Mouse (Mus musculus) fat pad, adult 2 months (tissue): Measurements from ENCODE around the gene Inhba.

Experiments used
- DNase-seq: peaks from one replicate; pipeline ENCODE4 v3.0.0-alpha.2; 2011; ENCODE audit warnings: low read depth, low spot score; ENCODE audit errors: extremely low read depth

Inhba gene

GRCm38 (mm10) chr13:16022536-16022935 lies 10.9 kb downstream of the Inhba start:
- no peak for DNase-seq

DNA sequence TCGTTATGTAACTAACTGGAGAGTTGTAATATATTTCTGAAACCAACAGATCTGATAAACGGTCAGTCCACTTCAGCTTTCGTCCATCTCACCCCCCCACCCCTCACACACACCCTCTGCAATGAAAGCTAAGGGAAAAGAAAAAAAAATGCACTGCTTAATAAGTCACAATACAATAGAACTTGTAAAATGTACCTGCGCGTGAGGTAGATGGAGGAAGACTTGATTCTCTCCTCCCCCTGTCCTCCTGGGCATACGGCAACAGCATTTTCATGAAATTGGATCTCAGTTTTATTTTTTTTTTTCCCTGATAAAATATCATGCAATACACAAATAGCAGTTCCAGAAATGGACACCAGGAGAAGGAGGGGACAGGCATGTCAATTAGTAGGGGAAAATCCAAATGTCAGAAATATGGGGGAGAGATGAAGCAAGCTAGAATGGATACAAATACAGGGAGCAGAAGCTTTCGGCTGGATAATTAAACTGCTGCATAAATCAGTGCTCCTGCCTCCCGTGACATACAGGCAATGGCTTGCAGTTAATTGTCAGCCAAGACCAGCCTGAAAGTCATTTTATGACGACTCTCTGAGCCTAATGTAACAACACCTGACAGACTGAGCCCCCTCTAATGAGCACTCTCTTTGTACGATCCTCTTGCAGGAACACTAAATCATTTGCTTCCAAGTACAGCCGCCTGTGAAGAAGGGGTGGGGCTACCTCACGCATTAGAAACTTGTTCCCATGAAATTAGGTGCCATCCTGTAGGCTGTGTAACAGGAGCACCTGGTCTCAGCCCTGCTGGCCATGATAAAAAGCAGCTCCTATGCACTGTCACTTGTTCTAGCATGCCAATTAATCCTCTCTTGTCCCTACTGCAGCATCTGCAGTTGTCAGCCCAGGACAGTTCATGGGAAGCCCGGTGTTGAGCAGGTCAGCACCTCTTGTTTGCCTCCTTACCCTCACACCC lies 11.7 kb downstream of the Inhba start:
- DNase-seq: no peak

- no peak for DNase-seq
These were observed 19.0 kb downstream of the Inhba start for GRCm38 (mm10) chr13:16030557-16031057.

DNA sequence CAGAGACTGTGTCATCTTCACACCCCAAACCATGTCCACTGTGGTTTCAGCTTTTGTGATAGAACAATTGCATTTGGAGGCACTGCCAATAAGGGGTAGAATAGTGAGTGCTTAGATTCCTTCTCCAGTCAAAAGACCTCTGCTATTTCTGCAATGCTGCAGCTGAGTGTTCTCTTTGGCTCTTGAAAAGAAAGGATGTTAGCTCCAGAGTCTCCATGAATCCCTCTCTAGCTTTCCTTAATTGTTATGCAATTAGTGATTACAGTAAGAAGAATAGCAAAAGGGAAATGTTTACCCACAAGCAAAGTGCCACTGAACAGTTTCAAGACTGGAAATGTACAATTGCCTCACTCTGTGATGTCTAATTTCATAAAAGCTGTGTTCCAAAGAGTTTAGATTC lies 20.8 kb downstream of the Inhba start:
- DNase-seq: no peak

DNA sequence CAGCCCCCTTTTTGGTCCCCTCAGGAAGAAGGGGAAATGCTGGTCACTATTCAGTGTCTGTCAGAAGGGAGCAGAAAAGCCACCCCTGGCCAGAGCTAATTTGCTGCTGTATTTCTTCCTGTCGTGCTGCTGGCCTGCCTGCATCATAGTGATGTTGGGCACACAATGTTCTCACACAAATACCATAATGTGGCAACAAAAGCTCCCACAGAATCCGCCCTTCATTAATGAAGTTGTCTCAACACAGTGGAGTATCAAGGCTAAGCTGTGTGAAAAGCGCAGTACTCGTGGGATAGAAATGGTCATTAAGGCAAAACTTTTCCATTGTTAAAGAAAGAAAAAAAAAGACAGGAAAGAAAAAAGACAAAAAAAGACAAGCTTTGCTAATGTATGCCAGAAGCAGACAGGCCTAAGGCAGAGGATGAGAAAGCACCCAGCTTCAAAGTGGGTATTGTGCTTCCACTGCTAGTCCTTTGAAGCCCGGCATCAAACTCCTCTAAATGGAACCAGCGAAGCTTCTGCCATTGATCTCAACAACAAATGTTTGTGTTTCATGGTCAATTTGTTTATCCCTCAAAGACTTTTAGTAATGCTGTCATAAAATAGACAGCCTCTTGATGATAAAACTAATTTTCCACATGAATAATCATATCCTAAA lies 21.4 kb downstream of the Inhba start:
- DNase-seq: no peak

GRCm38 (mm10) chr13:16069079-16069478 lies 57.4 kb downstream of the Inhba start:
- DNase-seq: no peak

DNA sequence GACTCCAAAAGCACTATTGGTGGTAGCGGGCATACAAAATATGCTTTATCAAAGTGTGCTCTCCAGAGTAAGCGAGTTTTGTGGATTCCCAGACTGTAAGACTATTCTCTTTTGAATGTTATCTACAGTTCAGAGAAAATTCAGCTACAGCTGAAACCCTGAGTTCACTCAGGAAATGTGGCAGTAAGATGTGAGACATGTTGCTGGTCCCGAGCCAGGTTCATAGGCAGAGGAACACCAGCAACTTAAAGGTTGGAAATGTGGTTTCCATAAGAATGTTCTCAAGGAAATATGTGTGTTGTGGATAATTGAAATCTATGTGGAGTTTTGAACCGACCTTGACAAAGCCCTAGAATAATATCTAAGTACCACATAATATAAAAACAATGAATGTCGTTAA lies 65.6 kb downstream of the Inhba start:
- DNase-seq: no peak

DNA sequence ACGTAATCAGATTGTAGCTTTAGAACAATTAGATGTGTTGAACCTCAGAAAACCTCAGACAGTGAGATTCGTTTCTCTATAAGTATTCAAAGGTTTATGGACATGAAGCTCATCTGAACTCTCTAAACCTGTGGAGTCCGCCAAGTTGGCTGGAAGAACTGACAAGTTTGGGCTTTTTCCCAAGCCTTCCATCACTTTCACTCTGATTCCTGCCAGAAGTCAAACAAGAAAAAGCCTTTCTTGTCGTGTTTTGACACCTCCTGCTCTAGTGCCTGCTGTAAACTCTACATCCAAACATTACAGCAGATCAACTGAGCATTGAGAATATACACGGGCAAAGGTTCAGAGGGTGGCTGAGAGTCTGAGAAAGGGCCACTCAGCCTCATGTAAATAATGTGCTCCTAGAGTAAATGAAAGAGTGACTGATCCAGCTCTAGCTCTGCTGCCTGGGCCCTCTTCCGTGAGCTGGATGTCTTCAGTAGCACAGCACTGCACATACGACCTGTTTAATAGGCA lies 66.6 kb downstream of the Inhba start:
- no peak for DNase-seq

DNA sequence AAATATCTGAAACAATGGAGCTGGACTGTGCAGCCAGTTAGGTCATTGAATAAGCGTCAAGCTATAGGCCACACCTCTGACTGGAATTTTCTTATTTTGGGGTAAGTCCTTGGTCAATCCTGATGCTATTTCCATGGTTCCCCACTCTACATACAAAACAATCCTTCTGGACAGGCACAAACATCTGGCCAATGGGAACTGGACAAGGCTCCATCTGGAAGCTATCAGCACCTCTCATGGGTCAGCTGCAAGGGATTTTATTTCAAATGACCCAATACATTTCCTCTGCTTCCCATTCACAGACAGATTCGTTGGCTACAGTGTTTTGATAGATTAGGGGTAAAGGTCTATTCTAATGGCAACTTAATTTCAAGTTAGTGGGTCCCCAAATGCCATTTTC lies 68.6 kb downstream of the Inhba start:
- no peak for DNase-seq
